Mouse (Mus musculus) brain, embryonic 14.5 days (tissue): ENCODE measurements around the gene Rnf217. TPM values are rescaled to one million over a fixed set of nuclear protein-coding genes. Genes with fewer than 3 reads are reported as not detected.

Experiments
- DNase-seq: peaks from one replicate; pipeline ENCODE4 v3.0.0-alpha.2; 2011; ENCODE audit warnings: low read depth
- CTCF ChIP-seq: fragments of 200-500 bp; IDR thresholded peaks from 2 replicates; pipeline ENCODE4 v1.5.1; 2012; ENCODE audit warnings: inconsistent platforms, mild to moderate bottlenecking, moderate library complexity, borderline replicate concordance; ENCODE audit not compliant: insufficient read depth, insufficient read length; ENCODE audit errors: extremely low read depth
- POLR2A ChIP-seq: fragments of 200-500 bp; IDR thresholded peaks from 2 replicates; pipeline ENCODE4 v1.6.1; 2012; ENCODE audit warnings: mild to moderate bottlenecking, inconsistent platforms, borderline replicate concordance; ENCODE audit not compliant: poor library complexity, insufficient read depth, insufficient read length, severe bottlenecking; ENCODE audit errors: extremely low read depth
- polyA plus RNA-seq: library from polyadenylated mRNA; depleted of rRNA; stranded (reverse); fragments of >200 nt; gene quantifications from 2 replicates; pipeline ENCODE4 v1.2.3, GENCODE M21; 2012

Gene Rnf217
- polyA plus RNA-seq, 1 experiment, result 4.7 TPM

GRCm38 (mm10) chr10:31595326-31595725 lies 13.7 kb downstream of the Rnf217 start:
- peak; percentile 66 for DNase-seq
- no peak for TF ChIP-seq POLR2A
- TF ChIP-seq CTCF, result no peak

- peak; percentile 89 for DNase-seq
- TF ChIP-seq POLR2A (no peak), CTCF (no peak)
Measured at GRCm38 (mm10) chr10:31592741-31593524, 16.1 kb downstream of the Rnf217 start.

DNA sequence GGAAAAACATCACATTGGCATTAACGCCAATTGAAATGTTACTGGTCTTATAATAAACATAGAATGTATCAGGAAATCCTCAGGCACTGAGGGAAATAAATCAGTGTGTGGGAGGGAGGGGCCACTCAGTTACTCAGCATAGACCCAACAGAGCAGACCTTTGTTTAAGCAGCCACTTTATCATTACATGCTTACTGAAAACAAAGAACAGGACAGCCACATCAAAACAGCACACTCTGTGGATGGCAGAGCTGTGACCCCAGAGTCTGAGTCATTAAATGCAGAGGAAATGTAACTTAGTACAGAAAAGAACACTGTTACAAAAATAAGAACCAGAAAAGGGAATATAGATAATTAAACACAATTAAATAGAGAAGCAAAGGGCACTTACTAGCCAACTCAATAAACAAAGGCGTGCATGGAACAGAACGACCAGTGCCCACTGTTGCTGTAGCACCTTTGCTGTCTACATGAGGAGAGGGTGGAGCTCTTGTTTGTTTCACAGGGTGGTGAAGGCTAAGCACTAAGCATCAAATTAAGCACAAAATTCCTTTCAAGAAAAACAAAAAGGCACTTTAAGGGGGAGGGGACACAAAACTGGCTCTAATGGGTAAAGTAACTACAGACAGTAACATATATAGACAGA lies 16.8 kb downstream of the Rnf217 start:
- peak; percentile 43 for DNase-seq
- TF ChIP-seq POLR2A (no peak), CTCF (no peak)

DNA sequence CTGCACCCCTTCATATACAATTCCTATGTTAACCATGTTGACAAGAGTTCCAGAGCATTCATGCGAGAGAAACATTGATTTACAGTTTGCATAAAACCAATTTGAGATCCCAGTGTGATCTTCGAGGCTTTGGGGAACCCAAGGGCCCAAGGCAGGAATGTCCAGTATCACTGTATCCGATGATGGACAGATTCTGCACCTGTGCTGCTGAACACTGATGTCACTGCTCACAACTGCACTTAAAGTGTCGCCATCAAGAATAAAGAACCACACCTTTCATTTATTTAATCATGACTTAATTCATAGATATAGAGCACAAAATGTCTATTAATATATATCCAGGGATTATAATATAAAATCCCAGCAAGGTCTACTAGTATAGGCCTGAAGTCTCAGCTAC lies 28.3 kb downstream of the Rnf217 start:
- no peak for DNase-seq
- no peak for TF ChIP-seq CTCF
- TF ChIP-seq POLR2A, result no peak

DNA sequence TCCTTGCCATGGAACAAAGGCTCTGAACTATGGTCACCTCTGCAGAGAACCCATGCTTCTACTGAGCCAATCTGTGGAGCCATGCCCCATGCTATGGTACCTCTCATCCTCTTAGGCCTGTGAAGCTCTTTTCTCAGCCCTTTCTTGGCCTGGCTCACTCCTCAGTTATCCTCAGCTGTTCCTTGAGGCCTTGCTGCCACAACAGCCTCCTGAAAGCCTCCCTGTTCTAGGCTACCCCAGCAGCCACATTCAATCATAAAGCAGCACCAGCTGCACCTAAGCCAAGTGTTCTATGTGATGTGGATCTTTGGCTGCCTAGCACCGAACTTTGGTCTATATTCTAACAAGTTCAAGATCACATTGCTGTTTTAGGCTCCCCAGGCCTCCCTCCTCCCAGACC lies 28.9 kb downstream of the Rnf217 start:
- DNase-seq, result no peak

DNA sequence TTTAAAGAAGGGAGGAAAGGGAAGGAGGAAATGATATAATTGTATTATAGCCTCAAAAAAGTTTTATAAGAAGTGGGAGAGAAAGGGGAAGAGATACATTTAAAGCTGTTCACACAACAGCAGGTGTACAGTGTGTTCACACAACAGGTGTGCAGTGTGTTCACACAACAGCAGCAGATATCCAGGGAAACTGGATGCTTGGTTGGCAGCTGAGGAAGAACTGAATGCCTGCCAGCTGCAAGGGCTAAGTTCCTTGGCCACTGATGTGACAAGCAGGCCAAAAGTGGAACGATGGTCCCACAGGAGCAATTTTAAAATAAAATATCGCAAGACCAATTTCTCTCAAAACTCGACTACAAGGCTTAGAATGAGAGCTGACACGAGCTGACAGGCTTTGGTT lies 35.7 kb downstream of the Rnf217 start:
- DNase-seq, result no peak

More for the DNA sequence above, 28.9 kb downstream of the Rnf217 start:
- no peak for TF ChIP-seq CTCF
- TF ChIP-seq POLR2A, result no peak

GRCm38 (mm10) chr10:31557311-31557710 lies 51.7 kb downstream of the Rnf217 start:
- TF ChIP-seq POLR2A (no peak), CTCF (no peak)
- no peak for DNase-seq

More for the DNA sequence above, 35.7 kb downstream of the Rnf217 start:
- TF ChIP-seq CTCF (no peak), POLR2A (no peak)

DNA sequence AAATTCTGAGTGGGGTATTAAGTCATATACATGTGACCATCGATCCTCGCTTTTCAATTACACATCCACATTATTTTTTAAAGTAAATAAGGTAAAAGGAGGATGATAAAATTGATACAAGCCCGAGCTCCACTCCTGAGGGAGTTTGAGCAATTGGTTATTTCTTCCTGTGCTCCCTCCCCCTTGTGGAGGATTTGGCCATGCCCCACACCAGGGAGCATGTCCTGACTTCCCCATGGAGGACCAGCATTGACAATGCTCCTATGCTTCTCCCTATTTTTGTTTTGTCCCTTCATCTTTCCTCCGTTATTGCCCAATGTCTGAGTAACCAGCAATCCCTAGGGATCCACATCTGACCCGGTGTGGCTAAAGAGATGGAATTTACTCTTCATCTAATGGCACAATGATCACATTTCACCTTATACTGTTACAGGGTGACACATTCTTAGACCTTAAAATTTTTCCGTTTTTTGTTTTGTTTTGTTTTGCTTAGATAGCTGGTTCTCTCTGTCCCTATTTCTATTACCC lies 53.5 kb downstream of the Rnf217 start:
- no peak for DNase-seq
- no peak for TF ChIP-seq CTCF
- no peak for TF ChIP-seq POLR2A

DNA sequence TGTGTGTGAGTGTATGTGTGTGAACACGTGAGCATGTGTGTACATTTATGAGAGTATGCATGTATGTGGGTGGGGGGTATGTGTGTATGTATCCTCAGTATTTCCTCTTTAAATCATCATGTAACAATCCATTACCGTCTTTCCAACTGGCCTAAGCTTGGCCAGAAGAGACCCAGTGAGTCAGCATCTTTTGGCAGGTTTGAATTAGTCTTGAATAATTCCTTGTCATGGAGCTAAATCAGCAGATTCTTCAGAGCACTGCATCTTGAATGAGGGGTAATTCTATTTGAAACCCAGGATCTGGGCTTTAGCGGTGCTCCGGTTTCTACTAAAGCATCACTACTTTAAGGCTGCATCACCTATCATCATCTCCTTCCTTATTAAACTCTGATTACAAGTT lies 55.7 kb downstream of the Rnf217 start:
- TF ChIP-seq POLR2A (no peak), CTCF (no peak)
- no peak for DNase-seq

DNA sequence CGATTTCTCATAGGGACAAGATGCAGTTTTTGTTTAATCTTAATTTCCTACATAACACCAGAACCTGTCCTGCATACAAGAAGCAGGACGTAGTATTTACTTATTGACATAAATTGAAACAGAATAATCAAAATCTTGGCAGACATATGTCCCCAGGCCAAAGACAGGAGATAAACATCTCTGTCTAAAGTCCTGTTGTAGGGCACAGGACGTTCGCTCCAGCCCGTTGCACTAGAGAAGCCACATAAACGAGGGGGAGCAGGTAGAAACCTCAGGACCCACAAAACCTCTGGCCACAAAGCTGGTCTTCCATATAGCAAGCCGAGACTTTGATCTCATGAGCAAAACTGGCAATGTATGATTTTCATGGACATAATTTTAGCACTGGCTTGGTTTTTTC lies 57.1 kb downstream of the Rnf217 start:
- no peak for TF ChIP-seq POLR2A
- no peak for TF ChIP-seq CTCF
- DNase-seq, result no peak

GRCm38 (mm10) chr10:31551362-31551761 lies 57.6 kb downstream of the Rnf217 start:
- TF ChIP-seq CTCF, result no peak
- TF ChIP-seq POLR2A, result no peak
- DNase-seq, result peak; percentile 87
